Mouse (Mus musculus) cerebellum, adult 2 months (tissue): ENCODE results near the gene Ormdl3.

ENCODE experiments used
- CTCF ChIP-seq: fragments of 200-500 bp; IDR thresholded peaks from 2 replicates; pipeline ENCODE4 v1.5.1; 2011; ENCODE audit warnings: low read depth, mild to moderate bottlenecking, control low read depth, low read length, moderate library complexity, borderline replicate concordance; ENCODE audit not compliant: insufficient read depth
- POLR2A ChIP-seq: fragments of 200-500 bp; IDR thresholded peaks from 2 replicates; pipeline ENCODE4 v1.6.1; 2011; ENCODE audit warnings: low read length, control low read depth, borderline replicate concordance; ENCODE audit not compliant: insufficient read depth

DNA sequence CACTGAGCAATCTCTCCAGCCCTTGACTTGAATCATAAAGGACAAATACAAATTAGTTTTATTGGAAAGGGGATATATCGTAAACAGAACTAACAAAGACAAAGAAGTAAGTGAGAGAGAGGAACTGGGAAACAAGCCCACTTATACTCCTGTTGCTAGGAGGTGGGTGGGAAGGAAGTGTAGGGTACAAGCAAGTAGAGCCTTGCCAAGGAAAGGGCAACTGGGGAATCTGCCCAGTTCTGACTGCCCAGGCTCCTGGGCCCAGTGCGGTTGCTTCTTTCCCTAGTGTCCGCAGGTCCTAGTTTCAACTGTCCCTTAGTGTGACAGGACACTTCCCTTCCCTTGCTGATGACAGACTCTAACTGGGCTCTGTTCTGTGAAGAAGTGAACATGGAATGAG lies 41.5 kb upstream of the Ormdl3 start:
- TF ChIP-seq CTCF, result no peak
- TF ChIP-seq POLR2A, result no peak
